Mouse (Mus musculus): ENCODE results near the gene Tmprss9. TPM values are rescaled to one million over a fixed set of nuclear protein-coding genes. Genes with fewer than 3 reads are reported as not detected.

The Tmprss9 gene
- polyA plus RNA-seq, 1 experiment from 2014 or later: 0.25 TPM

GRCm38 (mm10) chr10:80931153-80931671 lies 59.6 kb downstream of the Tmprss9 start:
- no peak overlapping the region for H3K27ac ChIP-seq (ENCODE audit: low read length)
- peaks cover 35% of the 10 kb centered on the region for H3K27me3 ChIP-seq (replicated peaks; ENCODE audit: control insufficient read depth, insufficient read depth, low read length)
- H3K9ac ChIP-seq (replicated peaks; ENCODE audit: low read depth, low read length): 0 out of 2 replicates have a peak overlapping the region, but pooled peaks have one; percentile 23
- WGBS: under 1% methylated on average over 12 of the region's 14 CpGs
- H3K4me2 ChIP-seq (ENCODE audit: low read length): peak overlapping the region; percentile 68
- H3K4me3 ChIP-seq (replicated peaks; ENCODE audit: low read length): peak overlapping the region; percentile 39
- ATAC-seq: no peak
- no peaks in the 10 kb centered on the region for H3K36me3 ChIP-seq (ENCODE audit: control insufficient read depth, insufficient read depth)
- H3K9me3 ChIP-seq (ENCODE audit: control insufficient read depth, low read length): no peaks in the 10 kb centered on the region
- peaks cover 57% of the 10 kb centered on the region for H3K4me1 ChIP-seq (replicated peaks; ENCODE audit: control insufficient read depth, insufficient read depth, low read length)

GRCm38 (mm10) chr10:80931695-80932094 lies 60.0 kb downstream of the Tmprss9 start:
- peak overlapping the region; percentile 24 for H3K4me3 ChIP-seq (replicated peaks; ENCODE audit: low read length)
- H3K4me2 ChIP-seq (ENCODE audit: low read length): peak overlapping the region; percentile 45
- H3K36me3 ChIP-seq (ENCODE audit: control insufficient read depth, insufficient read depth): no peaks in the 10 kb centered on the region
- no peak overlapping the region for H3K9ac ChIP-seq (replicated peaks; ENCODE audit: low read depth, low read length)
- no peak for ATAC-seq
- H3K9me3 ChIP-seq (ENCODE audit: control insufficient read depth, low read length): no peaks in the 10 kb centered on the region
- peaks cover 35% of the 10 kb centered on the region for H3K27me3 ChIP-seq (replicated peaks; ENCODE audit: control insufficient read depth, insufficient read depth, low read length)
- WGBS: under 1% methylated on average over 26 of the region's 26 CpGs
- no peak overlapping the region for H3K27ac ChIP-seq (ENCODE audit: low read length)
- peaks cover 62% of the 10 kb centered on the region for H3K4me1 ChIP-seq (replicated peaks; ENCODE audit: control insufficient read depth, insufficient read depth, low read length)

- WGBS: under 1% methylated on average over 20 of the region's 20 CpGs
- Histone ChIP-seq H3K9ac (replicated peaks; ENCODE audit: low read depth, low read length) (no peak overlapping the region; the same call in 1 of the 2 replicates), H3K27me3 (replicated peaks; ENCODE audit: control insufficient read depth, insufficient read depth, low read length) (peaks cover 35% of the 10 kb centered on the region), H3K27ac (ENCODE audit: low read length) (no peak overlapping the region), H3K4me3 (replicated peaks; ENCODE audit: low read length) (peak overlapping the region; percentile 24), H3K36me3 (ENCODE audit: control insufficient read depth, insufficient read depth) (no peaks in the 10 kb centered on the region), H3K9me3 (ENCODE audit: control insufficient read depth, low read length) (no peaks in the 10 kb centered on the region), H3K4me2 (ENCODE audit: low read length) (peak overlapping the region; percentile 45), H3K4me1 (replicated peaks; ENCODE audit: control insufficient read depth, insufficient read depth, low read length) (peaks cover 65% of the 10 kb centered on the region)
- ATAC-seq: no peak
These were observed 60.6 kb downstream of the Tmprss9 start for GRCm38 (mm10) chr10:80932206-80932605.

DNA sequence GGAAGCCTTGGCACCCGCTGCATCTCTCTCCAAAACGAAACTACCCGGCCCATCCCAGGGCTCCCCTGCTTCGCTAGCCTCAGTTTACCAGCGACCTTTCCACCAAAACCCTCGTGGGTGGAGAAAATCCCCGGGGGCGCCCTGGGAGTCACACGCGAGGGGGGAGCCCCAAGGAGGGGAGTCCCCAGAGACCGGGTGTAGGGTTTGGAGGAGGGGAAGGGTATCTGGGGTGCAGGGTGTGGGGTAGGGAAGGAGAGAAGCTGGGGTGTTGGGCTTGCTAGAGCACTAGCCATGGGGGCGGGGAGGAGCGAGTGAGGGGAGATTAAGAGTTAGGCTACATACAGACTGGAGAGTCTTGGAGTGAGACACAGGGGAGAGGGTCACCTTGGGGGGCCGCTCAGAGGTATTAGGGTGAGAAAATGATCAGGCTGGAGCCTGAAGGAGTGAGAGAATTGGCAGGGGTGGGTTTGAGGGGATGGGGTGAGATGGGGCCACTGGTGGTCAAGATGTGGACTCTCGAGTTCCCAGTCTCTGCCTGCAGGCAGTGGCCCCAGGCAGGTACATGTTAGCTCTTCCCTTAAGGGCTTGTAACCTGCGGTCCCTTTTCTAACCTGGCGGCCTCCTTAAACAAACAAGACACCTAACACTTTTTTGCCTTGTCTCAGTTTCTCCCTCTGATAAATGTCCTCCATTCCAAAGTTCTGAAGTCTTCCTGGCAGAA lies 61.2 kb downstream of the Tmprss9 start:
- peak overlapping the region; percentile 49 for H3K4me2 ChIP-seq (ENCODE audit: low read length)
- no peak for ATAC-seq
- 2% methylated on average over 17 of the region's 17 CpGs for WGBS
- H3K27ac ChIP-seq (ENCODE audit: low read length): no peak overlapping the region
- H3K27me3 ChIP-seq (replicated peaks; ENCODE audit: control insufficient read depth, insufficient read depth, low read length): peaks cover 38% of the 10 kb centered on the region
- no peaks in the 10 kb centered on the region for H3K9me3 ChIP-seq (ENCODE audit: control insufficient read depth, low read length)
- H3K9ac ChIP-seq (replicated peaks; ENCODE audit: low read depth, low read length): no peak overlapping the region
- no peaks in the 10 kb centered on the region for H3K36me3 ChIP-seq (ENCODE audit: control insufficient read depth, insufficient read depth)
- H3K4me1 ChIP-seq (replicated peaks; ENCODE audit: control insufficient read depth, insufficient read depth, low read length): peaks cover 72% of the 10 kb centered on the region
- peak overlapping the region; percentile 24 for H3K4me3 ChIP-seq (replicated peaks; ENCODE audit: low read length)

- Histone ChIP-seq H3K4me1 (replicated peaks; ENCODE audit: control insufficient read depth, insufficient read depth, low read length) (peaks cover 73% of the 10 kb centered on the region), H3K4me2 (ENCODE audit: low read length) (peak overlapping the region; percentile 49), H3K27ac (ENCODE audit: low read length) (no peak overlapping the region), H3K27me3 (replicated peaks; ENCODE audit: control insufficient read depth, insufficient read depth, low read length) (peaks cover 38% of the 10 kb centered on the region), H3K36me3 (ENCODE audit: control insufficient read depth, insufficient read depth) (no peaks in the 10 kb centered on the region), H3K9me3 (ENCODE audit: control insufficient read depth, low read length) (no peaks in the 10 kb centered on the region), H3K4me3 (replicated peaks; ENCODE audit: low read length) (peak overlapping the region; percentile 31), H3K9ac (replicated peaks; ENCODE audit: low read depth, low read length) (no peak overlapping the region)
- no peak for ATAC-seq
- WGBS: 4% methylated on average over 21 of the region's 21 CpGs
These were observed 61.9 kb downstream of the Tmprss9 start for GRCm38 (mm10) chr10:80933421-80933979.

DNA sequence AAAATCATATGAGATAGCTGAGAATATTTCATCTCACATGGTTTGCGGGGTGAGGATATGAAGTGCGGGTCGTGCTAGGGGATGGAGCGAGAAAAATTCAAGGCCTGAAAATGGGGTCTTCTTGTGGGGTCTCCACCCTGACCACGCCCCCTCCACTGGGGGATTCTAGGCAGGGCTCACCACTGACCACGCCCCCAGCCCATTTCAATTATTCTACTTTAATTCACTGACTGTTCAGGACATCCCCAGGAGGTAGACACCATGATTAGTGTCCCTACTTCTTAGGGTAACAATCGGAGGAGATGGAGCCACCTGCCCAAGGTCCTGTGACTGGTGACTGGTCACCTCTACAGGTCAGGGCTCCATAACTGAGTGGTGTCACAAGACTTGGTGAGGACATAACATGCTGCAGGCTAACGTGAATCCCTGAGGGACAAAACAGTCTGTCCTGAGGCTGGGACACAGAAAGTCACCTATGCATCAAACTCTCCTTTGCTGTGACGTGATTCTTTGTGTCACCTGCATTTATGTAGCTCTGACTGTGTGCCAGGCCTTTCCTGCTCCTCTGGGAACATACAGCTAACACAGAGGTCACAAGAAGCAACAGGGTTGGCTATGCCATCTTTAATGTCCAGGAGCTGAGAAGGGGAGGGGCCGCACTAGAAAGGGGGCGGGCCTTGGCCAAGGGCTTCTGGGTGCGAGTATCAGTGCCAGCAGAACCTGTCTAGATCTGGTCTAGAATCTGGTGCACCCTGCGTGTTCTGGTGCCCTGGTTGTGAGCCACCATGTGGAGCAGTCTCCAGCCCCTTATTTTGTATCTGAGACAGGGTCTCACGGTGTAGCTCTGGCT lies 62.7 kb downstream of the Tmprss9 start:
- Histone ChIP-seq H3K36me3 (ENCODE audit: control insufficient read depth, insufficient read depth) (no peaks in the 10 kb centered on the region), H3K4me3 (replicated peaks; ENCODE audit: low read length) (no peak overlapping the region), H3K27me3 (replicated peaks; ENCODE audit: control insufficient read depth, insufficient read depth, low read length) (peaks cover 38% of the 10 kb centered on the region), H3K9me3 (ENCODE audit: control insufficient read depth, low read length) (no peaks in the 10 kb centered on the region), H3K27ac (ENCODE audit: low read length) (no peak overlapping the region), H3K4me2 (ENCODE audit: low read length) (no peak overlapping the region), H3K4me1 (replicated peaks; ENCODE audit: control insufficient read depth, insufficient read depth, low read length) (peaks cover 72% of the 10 kb centered on the region), H3K9ac (replicated peaks; ENCODE audit: low read depth, low read length) (no peak overlapping the region)
- ATAC-seq: no peak
- 31% methylated on average over 14 of the region's 14 CpGs for WGBS

- Histone ChIP-seq H3K4me3 (replicated peaks; ENCODE audit: low read length) (no peak overlapping the region), H3K9me3 (ENCODE audit: control insufficient read depth, low read length) (no peaks in the 10 kb centered on the region), H3K27ac (ENCODE audit: low read length) (no peak overlapping the region), H3K4me2 (ENCODE audit: low read length) (no peak overlapping the region), H3K27me3 (replicated peaks; ENCODE audit: control insufficient read depth, insufficient read depth, low read length) (peaks cover 38% of the 10 kb centered on the region), H3K9ac (replicated peaks; ENCODE audit: low read depth, low read length) (no peak overlapping the region), H3K36me3 (ENCODE audit: control insufficient read depth, insufficient read depth) (no peaks in the 10 kb centered on the region), H3K4me1 (replicated peaks; ENCODE audit: control insufficient read depth, insufficient read depth, low read length) (peaks cover 75% of the 10 kb centered on the region)
- whole genome bisulfite sequencing: 11% methylated on average over 3 of the region's 3 CpGs
- ATAC-seq: no peak
These were observed 63.6 kb downstream of the Tmprss9 start for GRCm38 (mm10) chr10:80935241-80935640.

DNA sequence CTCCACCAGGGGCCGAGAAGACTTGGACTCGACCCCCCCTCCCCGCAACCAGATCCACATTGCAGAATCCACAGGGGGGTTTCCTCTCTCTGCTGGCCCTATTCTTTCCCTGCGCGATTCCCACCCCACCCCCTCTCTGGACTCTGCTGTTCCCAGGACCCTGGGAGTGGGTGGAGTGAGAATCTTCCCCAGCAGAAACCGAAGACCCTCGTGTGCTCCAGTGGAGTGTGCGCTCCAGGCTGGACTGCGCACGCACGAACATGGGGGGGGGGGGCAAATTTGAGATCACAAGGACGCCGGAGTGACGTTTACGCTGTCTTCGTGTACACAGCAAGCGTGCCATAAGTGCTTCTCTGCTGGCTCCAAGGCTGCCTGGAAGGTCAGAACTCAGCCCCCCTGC lies 64.0 kb downstream of the Tmprss9 start:
- Histone ChIP-seq H3K4me3 (replicated peaks; ENCODE audit: low read length) (no peak overlapping the region), H3K4me1 (replicated peaks; ENCODE audit: control insufficient read depth, insufficient read depth, low read length) (peaks cover 75% of the 10 kb centered on the region), H3K4me2 (ENCODE audit: low read length) (peak overlapping the region; percentile 32), H3K27me3 (replicated peaks; ENCODE audit: control insufficient read depth, insufficient read depth, low read length) (peaks cover 38% of the 10 kb centered on the region), H3K9ac (replicated peaks; ENCODE audit: low read depth, low read length) (no peak overlapping the region), H3K27ac (ENCODE audit: low read length) (no peak overlapping the region), H3K36me3 (ENCODE audit: control insufficient read depth, insufficient read depth) (no peaks in the 10 kb centered on the region), H3K9me3 (ENCODE audit: control insufficient read depth, low read length) (no peaks in the 10 kb centered on the region)
- ATAC-seq: no peak
- WGBS: 3% methylated on average over 15 of the region's 17 CpGs

All from forebrain, embryonic 16.5 days (tissue).